15 mouse cellular contexts compared by ENCODE assay signal in genomic region chr11:84197607-84198402, GRCm38 (mm10). TPM values are rescaled to one million over a fixed set of nuclear protein-coding genes. Genes with fewer than 3 reads are reported as not detected.
A peak's percentile ranks its signal among the peaks of the same experiment; 100 is the strongest.
DNase-seq lines count a peak whose midpoint lies in the region; ATAC-seq and TF ChIP-seq lines count a peak whose summit lies in the region.
"Had no signal": no experiment of that assay in that cellular context is flagged by ENCODE, and none has a peak within 500 bp of the region (broad histone marks: within the 10 kb centered on the region; RNA-seq: fewer than 3 reads in every experiment).

No protein-coding gene starts in this region.

- H3K27ac ChIP-seq in heart, embryonic 11.5 days (ENCODE audit: low read depth, low read length), result no peak overlapping the region
- H3K27ac ChIP-seq in midbrain, embryonic 16.5 days (ENCODE audit: low read length), result no peak overlapping the region
- H3K27ac ChIP-seq: embryonic facial prominence, embryonic 10.5 days; hindbrain, embryonic 14.5 days; stomach, embryonic 15.5 days had no signal

- no peak for ATAC-seq in heart, embryonic 11.5 days (replicated peaks; ENCODE audit: insufficient number of reproducible peaks, low FRiP score, low TSS enrichment)
- ATAC-seq in erythroid progenitor cell, adult 5-6 weeks (replicated peaks; ENCODE audit: low FRiP score, poor library complexity, severe bottlenecking), result no peak
- ATAC-seq in midbrain, embryonic 16.5 days, result no peak
- ATAC-seq: forebrain, postnatal 0 days had no signal

- no peak overlapping the region for H3K9ac ChIP-seq in heart, embryonic 11.5 days (ENCODE audit: low read depth, low read length)
- no peak overlapping the region for H3K9ac ChIP-seq in midbrain, embryonic 16.5 days (ENCODE audit: low read depth, low read length)
- H3K9ac ChIP-seq: forebrain, postnatal 0 days; hindbrain, embryonic 14.5 days; stomach, embryonic 15.5 days had no signal

- H3ac ChIP-seq in myocyte (ENCODE audit: control insufficient read depth, insufficient read length), result no peak overlapping the region

- no peak overlapping the region for H3K4me3 ChIP-seq in heart, embryonic 11.5 days (ENCODE audit: low read depth, low read length)
- H3K4me3 ChIP-seq in lung, adult 2 months (replicated peaks; ENCODE audit: extremely low read depth, low read depth, low read length), result no peak overlapping the region
- H3K4me3 ChIP-seq in myocyte, result no peak overlapping the region
- no peak overlapping the region for H3K4me3 ChIP-seq in midbrain, embryonic 16.5 days (ENCODE audit: low read depth, low read length)
- H3K4me3 ChIP-seq: embryonic facial prominence, embryonic 10.5 days; megakaryocyte, embryonic 14.5 days; stomach, embryonic 15.5 days had no signal

- H3K4me1 ChIP-seq in heart, embryonic 11.5 days (ENCODE audit: control insufficient read depth, insufficient read depth, low read length), result no peaks in the 10 kb centered on the region
- no peaks in the 10 kb centered on the region; the same call in 1 of the 2 replicates for H3K4me1 ChIP-seq in lung, adult 2 months (ENCODE audit: control insufficient read depth, insufficient read depth, low read length)
- no peaks in the 10 kb centered on the region for H3K4me1 ChIP-seq in midbrain, embryonic 16.5 days (ENCODE audit: control insufficient read depth, insufficient read depth, low read length)
- H3K4me1 ChIP-seq: embryonic facial prominence, embryonic 10.5 days; stomach, embryonic 15.5 days had no signal

- 95% methylated on average over 3 of the region's 3 CpGs for WGBS in heart, embryonic 11.5 days (ENCODE audit: insufficient replicate concordance)
- 66% methylated on average over 3 of the region's 3 CpGs for WGBS in lung, adult 2 months
- WGBS in midbrain, embryonic 16.5 days, result 95% methylated on average over 3 of the region's 3 CpGs

- H3K4me2 ChIP-seq in heart, embryonic 11.5 days, result no peak overlapping the region
- H3K4me2 ChIP-seq in myocyte (ENCODE audit: low read depth), result peak overlapping the region; percentile 38
- H3K4me2 ChIP-seq in midbrain, embryonic 16.5 days (ENCODE audit: low read length), result no peak overlapping the region
- H3K4me2 ChIP-seq: hindbrain, embryonic 14.5 days; stomach, embryonic 15.5 days had no signal

- DNase-seq in heart, adult 18-20 months, result peak; percentile 63 to 69
- DNase-seq in lung, adult 18-20 months, result peak; percentile 8 to 18
- no peak for DNase-seq in lung, adult 2 months
- DNase-seq in adrenal gland, postnatal 36 days, result peak; percentile 47 to 82
- DNase-seq: cerebellum, adult 11 months; forebrain, postnatal 0 days had no signal

- H3K27me3 ChIP-seq in heart, embryonic 11.5 days (ENCODE audit: control insufficient read depth, insufficient read depth, low read length), result no peaks in the 10 kb centered on the region
- H3K27me3 ChIP-seq in myocyte (ENCODE audit: control insufficient read depth, insufficient read depth, insufficient read length), result no peaks in the 10 kb centered on the region
- no peaks in the 10 kb centered on the region for H3K27me3 ChIP-seq in midbrain, embryonic 16.5 days (ENCODE audit: control insufficient read depth, insufficient read depth, low read depth, low read length)
- H3K27me3 ChIP-seq: megakaryocyte, embryonic 14.5 days; stomach, embryonic 15.5 days had no signal

- no peaks in the 10 kb centered on the region for H3K9me3 ChIP-seq in heart, embryonic 11.5 days (replicated peaks; ENCODE audit: control insufficient read depth, low read length)
- H3K9me3 ChIP-seq in midbrain, embryonic 16.5 days (replicated peaks; ENCODE audit: control insufficient read depth, low read length, poor library complexity, severe bottlenecking), result no peaks in the 10 kb centered on the region
- H3K9me3 ChIP-seq: embryonic facial prominence, embryonic 10.5 days; megakaryocyte, embryonic 14.5 days; stomach, embryonic 15.5 days had no signal

- no peak for TF ChIP-seq POLR2A in lung, adult 2 months (IDR thresholded peaks at IDR 0.05; ENCODE audit: borderline replicate concordance, extremely low read depth, low read depth, low read length)
- peak; percentile 36 for TF ChIP-seq POLR2A in myocyte (IDR thresholded peaks at IDR 0.05; ENCODE audit: insufficient read length, low read depth)

- peaks cover 2% of the 10 kb centered on the region; the same call in 1 of the 2 replicates for H3K36me3 ChIP-seq in heart, embryonic 11.5 days (ENCODE audit: control insufficient read depth, insufficient read depth, low read length)
- H3K36me3 ChIP-seq in myocyte (ENCODE audit: control insufficient read depth, insufficient read depth), result peaks cover 25% of the 10 kb centered on the region
- no peaks in the 10 kb centered on the region for H3K36me3 ChIP-seq in midbrain, embryonic 16.5 days (ENCODE audit: control insufficient read depth, insufficient read depth, low read length)
- H3K36me3 ChIP-seq: stomach, embryonic 15.5 days had no signal

- peaks cover 71% of the 10 kb centered on the region for H3K79me2 ChIP-seq in myocyte (ENCODE audit: control insufficient read depth, insufficient read depth)

- TF ChIP-seq CTCF in lung, adult 2 months (IDR thresholded peaks at IDR 0.05; ENCODE audit: insufficient read depth, low read length), result no peak

TF ChIP-seq in myocyte, 11 proteins besides CTCF, POLR2A, EP300 and RAD21:
- TF ChIP-seq TCF12 (IDR thresholded peaks at IDR 0.05; ENCODE audit: insufficient read depth, poor library complexity, severe bottlenecking), result no peak
- no peak for TF ChIP-seq REST (IDR thresholded peaks at IDR 0.05; ENCODE audit: insufficient read depth, insufficient read length)
- no peak for TF ChIP-seq TCF3 (IDR thresholded peaks at IDR 0.05; ENCODE audit: insufficient read length, low read depth)
- peak in 1 of 3 experiments; percentile 55 for TF ChIP-seq MYOD1 (IDR thresholded peaks at IDR 0.05; ENCODE audit: control insufficient read depth in 1 of 3, insufficient read length in 2 of 3, low read depth in 2 of 3)
- peak in 1 of 3 experiments; percentile 75 for TF ChIP-seq MYOG (IDR thresholded peaks at IDR 0.05; ENCODE audit: control insufficient read depth in 1 of 3, insufficient read depth in 1 of 3, insufficient read length in 2 of 3, low read depth in 2 of 3)
- TF ChIP-seq SRF (IDR thresholded peaks at IDR 0.05; ENCODE audit: control insufficient read depth, insufficient read length, low read depth), result no peak
- no peak for TF ChIP-seq E2F4 (IDR thresholded peaks at IDR 0.05; ENCODE audit: insufficient read depth)
- no peak for TF ChIP-seq MAX (IDR thresholded peaks at IDR 0.05; ENCODE audit: low read depth)
- TF ChIP-seq CEBPB (IDR thresholded peaks at IDR 0.05; ENCODE audit: insufficient read depth, poor library complexity, severe bottlenecking), result peak; percentile 72; the same call in 1 of the 2 replicates

RNA-seq across cellular contexts. Expression of gene Gm11437, which starts 30.5 kb away (rescaled TPM):
- total RNA-seq in heart, adult 18-20 months (2021), result not detected
- polyA plus RNA-seq in heart, embryonic 11.5 days (2014; fragmentation: Nextera tagmentation; extraction: Ambion mirVana), result not detected in 2 replicates
- polyA plus RNA-seq in lung, adult 2 months (2012; rRNA removed), result not detected in 2 replicates
- total RNA-seq in adrenal gland, postnatal 36 days (2021), result not detected
- polyA plus RNA-seq in myocyte (2012; fragmentation: generic; extraction: Trizol), result not detected
- not detected in 2 replicates for total RNA-seq in erythroid progenitor cell, adult 5-6 weeks (2015; ENCODE audit: low replicate concordance)
- total RNA-seq in erythroid progenitor cell, adult 5-6 weeks (2017; ENCODE audit: low replicate concordance), result not detected in 2 replicates
- 0.15 and 0.29 TPM in 2 replicates for polyA plus RNA-seq in midbrain, embryonic 16.5 days (2015; fragmentation: Nextera tagmentation; extraction: Ambion mirVana)
- total RNA-seq: forebrain, postnatal 0 days had no signal
- polyA plus RNA-seq: embryonic facial prominence, embryonic 10.5 days; forebrain, postnatal 0 days; hindbrain, embryonic 14.5 days; limb, embryonic 14.5 days; stomach, embryonic 15.5 days had no signal
